Mouse (Mus musculus): ENCODE measurements around the gene Gm973. TPM values are rescaled to one million over a fixed set of nuclear protein-coding genes. Genes with fewer than 3 reads are reported as not detected.

The Gm973 gene
- polyA plus RNA-seq (2012; rRNA removed; ENCODE audit: low replicate concordance) = 0.40 and 2.0 TPM in 2 replicates

DNA sequence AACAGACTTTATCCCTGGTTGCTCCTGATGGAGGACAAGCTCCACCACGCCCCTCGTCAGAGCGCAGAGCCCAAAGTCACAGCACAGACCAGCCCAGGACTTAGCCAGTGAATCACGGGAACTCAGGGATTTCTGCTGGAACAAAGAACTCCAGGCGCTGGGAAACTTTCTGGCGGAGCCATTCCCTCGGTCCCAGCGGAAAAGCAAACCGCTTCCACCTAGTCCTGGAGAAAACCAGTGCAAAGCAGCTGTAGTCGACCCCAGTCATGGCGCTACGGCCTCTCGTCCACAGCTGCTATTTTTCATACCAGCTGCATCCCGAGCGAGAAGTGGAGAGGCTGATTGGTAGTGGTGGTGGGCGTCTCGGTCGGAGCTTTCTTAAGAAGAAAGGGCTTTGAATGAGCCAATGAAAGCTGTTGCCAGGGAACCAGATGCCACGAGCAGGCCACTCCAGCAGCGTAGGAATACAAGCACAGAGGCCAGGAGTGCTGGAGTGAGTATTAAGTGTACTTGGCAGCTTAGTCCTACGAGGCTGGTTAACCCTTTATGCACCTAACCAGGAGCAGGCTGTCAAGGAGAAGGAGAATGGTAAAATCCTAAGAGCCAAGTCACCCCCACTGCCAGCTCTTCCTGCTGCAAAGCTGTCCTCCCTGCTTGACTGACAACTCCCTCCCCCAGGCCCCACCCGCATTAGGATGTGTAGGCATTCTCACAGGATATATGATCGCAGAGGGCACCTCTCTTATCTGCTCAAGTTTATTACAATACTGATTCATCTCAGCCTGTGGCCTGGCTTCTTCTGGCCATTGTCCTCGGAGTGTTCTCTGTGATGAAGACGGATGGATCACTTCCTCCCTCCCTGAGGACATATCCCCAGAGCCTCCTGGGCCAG is at the start of gene Gm973:
TSS of gene Gm973 (plus strand) at position 239 of the 892 bp plus-strand sequence.

DNA sequence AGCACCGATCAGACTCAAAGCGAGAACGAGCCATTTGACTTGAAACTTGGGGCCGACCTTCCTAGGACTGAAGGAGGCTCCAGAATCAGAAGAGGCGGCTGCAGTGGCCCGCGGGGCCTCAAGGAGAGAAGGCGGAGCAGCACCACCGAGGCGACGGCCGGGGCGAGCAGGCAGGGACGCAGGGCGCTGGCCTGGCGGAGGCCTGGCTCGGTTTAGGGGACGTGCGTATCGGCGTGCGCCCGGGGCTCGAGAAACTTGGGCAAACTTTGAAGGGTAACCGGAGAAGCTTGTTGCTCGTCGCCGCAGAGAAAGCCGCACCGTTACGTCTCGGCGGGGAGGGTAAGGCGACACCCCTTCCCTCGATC is 33.8 kb upstream of the Gm973 start, which contains the start of gene Fzd7:
TSS of gene Fzd7 (plus strand) at position 94 of the 365 bp plus-strand sequence.

GRCm38 (mm10) chr1:59670641-59671168 is 154.6 kb downstream of the Gm973 start, which contains the start of gene Sumo1:
TSS of gene Sumo1 (minus strand) at chr1:59670834.

DNA sequence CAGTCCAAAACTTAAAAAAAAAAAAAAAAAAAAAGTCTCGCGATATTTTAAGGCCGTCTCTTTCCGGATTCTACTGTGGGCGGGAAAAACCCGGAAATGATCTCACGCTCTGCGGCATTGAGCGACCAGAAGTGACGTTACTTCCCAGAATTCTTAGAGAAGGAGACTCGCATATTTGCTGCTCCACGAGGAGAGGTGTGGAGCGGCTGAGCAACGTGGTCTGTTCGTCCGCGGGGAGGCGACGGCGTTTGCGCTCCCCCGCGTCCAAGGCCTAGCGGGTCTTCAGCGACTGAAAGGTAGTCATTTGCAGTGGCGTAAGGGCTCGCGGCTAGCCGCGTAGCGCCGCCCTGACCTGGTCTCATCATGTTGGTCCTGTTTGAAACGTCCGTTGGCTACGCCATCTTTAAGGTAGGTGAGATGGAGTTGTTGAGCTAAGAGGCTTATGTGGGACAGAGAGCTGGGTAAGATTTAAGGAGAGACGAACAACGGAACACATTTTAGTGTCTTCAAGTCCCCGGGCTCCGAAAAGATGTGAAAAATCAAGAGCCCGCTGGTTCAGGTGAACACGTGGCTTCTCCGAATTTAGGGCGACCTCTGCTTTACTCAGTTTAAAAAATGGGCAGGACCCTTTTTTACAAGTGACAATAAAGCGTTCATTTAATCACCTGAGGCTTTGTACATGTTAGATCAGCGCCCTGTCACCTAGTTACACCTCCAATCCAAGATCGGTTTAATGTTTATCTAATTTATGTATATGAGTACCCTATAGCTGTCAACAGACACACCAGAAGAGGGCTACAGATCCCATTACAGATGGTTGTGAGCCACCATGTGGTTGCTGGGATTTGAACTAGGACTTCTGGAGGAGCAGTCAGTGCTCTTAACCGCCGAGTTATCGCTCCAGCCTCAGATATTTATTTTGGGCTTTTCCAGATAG is 169.0 kb downstream of the Gm973 start, which contains the start of gene Nop58:
TSS of gene Nop58 (plus strand) at position 153 of the 937 bp plus-strand sequence.

Other genes starting within 250 kb of the Gm973 start
- gene Fzd7, start 33.8 kb upstream of the Gm973 start, polyA plus RNA-seq (2012; rRNA removed; ENCODE audit: low replicate concordance) = 8.5 and 33.7 TPM in 2 replicates
- 18.5 and 18.8 TPM in 2 replicates for gene Sumo1, start 154.6 kb downstream of the Gm973 start, polyA plus RNA-seq (2012; rRNA removed; ENCODE audit: low replicate concordance)
- 5.8 and 28.4 TPM in 2 replicates for gene Nop58, start 168.7 kb downstream of the Gm973 start, polyA plus RNA-seq (2012; rRNA removed; ENCODE audit: low replicate concordance)
- 9.1 and 12.8 TPM in 2 replicates for gene Bmpr2, start 247.1 kb downstream of the Gm973 start, polyA plus RNA-seq (2012; rRNA removed; ENCODE audit: low replicate concordance)